Mouse (Mus musculus) frontal cortex, adult 2 months (tissue): ENCODE measurements around the gene Trappc5. TPM values are rescaled to one million over a fixed set of nuclear protein-coding genes. Genes with fewer than 3 reads are reported as not detected.

Experiments used
- DNase-seq, 2 experiments: peaks; one replicate each; pipeline ENCODE4 v3.0.0; 2022; ENCODE audit warnings: low spot score in 1 of 2; ENCODE audit errors: extremely low spot score in 1 of 2
- polyA plus RNA-seq: library from polyadenylated mRNA; depleted of rRNA; stranded (reverse); fragments of >200 nt; gene quantifications from 2 replicates; pipeline ENCODE4 v1.2.3, GENCODE M21; 2012

Gene Trappc5
- polyA plus RNA-seq, 1 experiment, result 37.3 TPM

DNA sequence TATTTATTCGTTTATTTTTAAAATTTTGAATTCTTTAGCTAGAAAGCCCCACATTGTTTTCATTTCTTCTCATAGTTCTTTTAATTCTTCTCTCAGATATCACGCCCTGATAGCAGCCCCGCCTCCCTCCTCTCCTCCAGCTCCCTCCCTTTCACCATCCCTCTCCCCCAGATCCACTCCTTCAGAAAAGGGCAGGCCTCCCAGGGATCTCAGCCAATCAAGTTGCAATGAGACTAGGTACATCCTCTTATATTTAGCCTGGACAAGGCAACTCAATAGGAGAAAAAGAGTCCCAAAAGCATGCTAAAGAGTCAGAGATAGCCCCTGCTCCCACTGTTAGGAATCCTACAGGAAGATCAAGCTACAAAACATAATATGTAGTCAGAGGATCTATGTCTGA lies 1.4 kb upstream of the Trappc5 start:
- no peak for DNase-seq

DNA sequence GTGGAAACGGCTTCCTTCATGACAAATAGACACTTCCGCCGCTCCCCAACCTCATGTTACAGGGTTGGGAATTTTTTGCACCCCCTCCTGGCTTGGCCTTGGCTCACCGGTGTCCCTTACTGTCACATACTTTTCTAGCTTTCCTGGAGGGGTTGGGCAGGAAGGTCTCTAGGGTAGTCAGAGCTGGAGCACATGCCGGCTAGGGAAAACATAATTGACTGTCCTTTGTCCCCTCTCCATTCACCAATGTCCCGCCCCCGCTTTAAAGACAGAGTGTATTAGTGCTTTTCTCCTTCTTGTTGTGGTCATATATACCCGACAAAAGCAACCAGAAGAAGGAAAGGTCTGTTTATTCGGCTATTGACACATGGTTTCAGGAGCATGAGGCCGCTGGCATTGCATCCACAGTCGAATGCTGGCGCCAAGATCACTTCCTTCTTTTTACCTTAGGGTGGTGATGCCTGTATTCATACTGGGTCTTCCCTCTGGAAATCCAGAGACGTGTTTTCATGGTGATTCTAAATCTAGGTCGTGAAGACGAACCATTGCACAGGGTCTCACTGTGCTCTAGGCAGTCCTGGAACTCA lies 987 bp downstream of the Trappc5 start:
- no peak for DNase-seq

DNA sequence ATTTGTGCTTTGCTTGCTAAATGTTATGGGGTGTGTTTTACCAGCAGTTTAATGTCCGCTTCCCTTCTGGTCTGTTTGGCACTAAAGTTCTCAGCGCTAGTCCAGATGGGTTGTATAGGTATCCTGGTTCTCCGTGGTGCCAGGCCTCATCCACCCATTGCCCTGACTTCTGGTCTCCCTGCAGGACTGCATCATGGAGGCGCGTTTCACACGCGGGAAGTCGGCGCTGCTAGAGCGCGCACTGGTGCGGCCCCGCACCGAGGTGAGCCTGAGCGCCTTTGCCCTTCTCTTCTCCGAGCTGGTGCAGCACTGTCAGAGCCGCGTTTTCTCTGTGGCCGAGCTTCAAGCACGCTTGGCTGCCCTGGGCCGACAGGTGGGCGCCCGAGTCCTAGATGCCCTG lies 2.7 kb downstream of the Trappc5 start:
- no peak for DNase-seq

DNA sequence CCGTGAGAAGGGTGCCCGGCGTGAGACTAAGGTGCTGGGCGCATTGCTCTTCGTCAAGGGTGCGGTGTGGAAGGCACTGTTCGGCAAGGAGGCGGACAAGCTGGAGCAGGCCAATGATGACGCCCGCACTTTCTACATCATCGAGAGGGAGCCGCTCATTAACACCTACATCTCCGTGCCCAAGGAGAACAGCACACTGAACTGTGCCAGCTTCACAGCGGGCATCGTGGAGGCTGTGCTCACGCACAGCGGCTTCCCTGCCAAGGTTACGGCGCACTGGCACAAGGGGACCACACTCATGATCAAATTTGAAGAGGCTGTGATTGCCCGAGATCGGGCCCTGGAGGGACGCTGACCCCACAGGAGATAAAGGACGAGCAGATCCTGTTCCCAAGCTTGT lies 3.1 kb downstream of the Trappc5 start:
- DNase-seq, result no peak

DNA sequence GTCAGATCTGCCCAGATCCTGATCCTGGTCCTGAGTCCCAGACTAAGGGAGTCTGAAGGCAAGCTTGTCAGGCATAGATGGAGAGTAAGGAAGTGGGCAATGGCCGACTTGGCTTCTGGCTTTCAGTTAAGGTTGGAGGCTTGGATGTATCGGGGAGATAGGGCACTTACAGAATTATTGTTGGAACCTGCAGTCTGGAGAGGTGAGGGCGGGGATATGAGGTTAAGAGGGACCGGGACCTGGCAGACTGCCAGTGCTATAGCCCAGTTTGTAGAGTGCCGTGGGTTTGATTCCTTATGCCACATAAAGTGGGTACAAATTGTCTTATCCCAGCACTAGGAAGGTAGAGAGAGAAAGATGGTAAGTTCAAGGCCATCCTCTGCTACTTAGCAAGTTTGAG lies 3.6 kb downstream of the Trappc5 start:
- no peak for DNase-seq

DNA sequence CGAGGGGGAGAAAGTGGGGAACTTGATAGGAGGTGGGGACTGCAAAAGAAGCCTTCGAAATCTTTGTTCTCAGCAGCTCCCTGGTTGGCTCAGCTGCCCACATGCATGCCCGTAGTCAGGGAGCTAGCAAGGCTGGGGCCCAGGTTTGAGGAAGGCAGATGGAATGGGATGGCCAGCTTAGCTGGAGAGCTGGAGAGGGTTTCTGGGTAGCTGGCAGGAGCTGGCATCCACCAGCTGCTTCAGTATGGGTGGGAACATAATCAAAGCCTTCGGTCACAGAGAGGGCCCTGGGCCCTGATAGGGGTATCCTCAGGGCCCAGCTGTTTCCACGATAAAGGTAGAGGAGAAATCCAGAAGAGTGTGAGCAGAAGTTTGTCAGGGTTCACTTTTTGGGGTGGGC lies 6.3 kb downstream of the Trappc5 start:
- DNase-seq, result no peak

DNA sequence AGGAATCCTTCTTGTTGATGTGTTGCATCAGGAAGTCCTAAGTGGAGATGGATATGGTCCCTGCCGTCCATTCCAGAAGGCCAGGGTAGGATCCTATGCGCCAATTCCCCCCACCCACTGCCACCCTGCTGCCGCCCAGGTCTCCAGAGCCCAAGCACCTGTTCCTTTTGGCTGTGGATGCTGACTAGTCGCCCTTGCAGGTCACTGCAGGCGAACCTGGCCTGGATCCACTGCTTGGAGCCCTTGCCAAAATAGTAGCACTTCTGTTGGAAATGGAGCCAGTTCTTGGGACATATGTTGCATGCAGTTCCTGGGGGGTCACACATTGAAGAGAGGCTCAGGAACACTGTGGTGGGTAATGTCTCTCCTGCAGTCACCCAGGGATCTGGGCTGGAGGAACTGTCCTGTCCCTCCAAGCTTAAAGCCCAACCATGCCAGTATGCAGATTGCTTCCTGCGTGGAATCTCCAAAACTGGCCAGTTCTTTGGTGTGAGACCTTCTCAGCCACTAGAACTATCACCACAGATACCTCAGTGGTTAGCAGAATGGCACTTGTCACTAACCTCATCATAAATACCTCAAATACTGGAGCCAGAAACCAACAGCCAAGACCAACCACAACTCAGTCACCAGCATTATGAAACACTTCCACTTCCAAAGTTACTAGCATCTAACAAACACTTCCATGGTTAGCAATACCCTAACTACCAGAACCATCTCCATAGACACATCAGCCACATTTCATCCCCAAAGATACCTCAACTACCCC lies 7.5 kb downstream of the Trappc5 start:
- no peak for DNase-seq

DNA sequence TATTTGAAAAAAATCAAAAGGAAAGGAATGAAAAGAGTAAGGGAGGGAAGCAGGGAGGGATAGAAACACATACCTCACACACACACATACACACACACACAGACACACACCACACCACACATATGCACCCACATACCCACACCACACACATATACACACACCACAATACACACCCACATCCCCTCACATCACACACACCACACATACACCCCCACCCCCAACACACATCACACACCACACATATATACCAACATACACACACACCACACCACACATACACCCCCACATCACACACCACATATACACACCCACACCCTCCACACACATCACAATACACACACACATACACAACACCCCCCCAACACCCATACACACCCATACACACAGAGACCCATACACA lies 8.4 kb downstream of the Trappc5 start:
- no peak for DNase-seq

DNA sequence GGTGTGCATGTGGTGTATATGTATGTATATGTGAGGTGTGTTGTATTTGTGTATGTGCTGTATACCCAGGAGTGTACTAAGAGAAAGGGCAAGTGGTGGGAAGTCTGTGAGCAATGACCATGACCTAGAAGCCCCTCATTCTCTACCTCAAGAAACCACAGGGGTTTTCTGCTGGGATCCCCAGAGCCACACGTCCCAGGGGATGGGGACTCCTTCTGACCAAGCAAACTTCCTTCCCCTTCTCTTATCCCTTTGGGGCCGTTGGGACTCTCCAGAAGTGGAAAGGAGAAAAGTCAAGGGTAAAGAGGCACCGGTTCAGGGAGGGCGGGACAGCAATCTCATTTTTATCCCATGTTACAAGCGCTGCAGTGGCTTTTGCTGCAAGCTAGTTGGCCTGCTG lies 9.3 kb downstream of the Trappc5 start:
- no peak for DNase-seq

DNA sequence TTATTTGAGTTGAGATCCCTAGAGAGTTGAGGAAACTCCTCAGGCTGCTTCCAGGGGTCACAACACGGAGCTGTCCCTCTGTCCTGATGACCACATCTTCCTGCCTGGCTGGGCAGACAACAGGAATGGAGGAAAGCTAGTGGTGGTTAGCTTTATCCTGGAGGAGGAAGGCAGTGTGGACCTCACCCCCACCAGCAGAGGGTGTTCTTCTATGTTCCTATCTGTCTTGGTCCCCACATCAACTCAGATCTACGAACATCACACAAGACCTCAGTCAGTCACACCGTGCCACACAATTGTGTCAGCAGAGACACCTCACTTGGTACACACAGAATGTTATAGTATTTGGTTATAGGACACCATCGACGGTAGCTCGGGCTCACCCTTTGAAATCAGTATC lies 11.4 kb downstream of the Trappc5 start:
- no peak for DNase-seq

DNA sequence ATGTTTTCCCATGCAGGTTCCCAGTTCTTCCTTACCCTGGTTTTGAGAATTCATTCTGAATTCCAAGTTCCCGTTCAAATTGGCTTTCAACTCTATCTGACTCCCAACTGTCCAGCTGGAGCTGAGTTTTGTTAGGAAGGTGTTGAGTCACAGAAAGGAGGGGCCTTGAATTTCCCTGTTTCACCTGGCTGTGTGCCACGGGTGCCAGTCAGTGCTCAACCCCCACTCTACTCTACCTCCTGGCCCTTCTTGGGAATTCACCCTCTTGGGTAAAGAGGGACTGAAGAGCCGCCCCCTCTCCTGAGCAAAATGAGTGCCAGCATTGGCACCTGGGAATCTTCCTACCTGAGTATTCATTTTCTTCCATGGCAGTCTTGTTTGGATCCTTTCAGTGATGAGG lies 14.7 kb downstream of the Trappc5 start:
- DNase-seq, result no peak

DNA sequence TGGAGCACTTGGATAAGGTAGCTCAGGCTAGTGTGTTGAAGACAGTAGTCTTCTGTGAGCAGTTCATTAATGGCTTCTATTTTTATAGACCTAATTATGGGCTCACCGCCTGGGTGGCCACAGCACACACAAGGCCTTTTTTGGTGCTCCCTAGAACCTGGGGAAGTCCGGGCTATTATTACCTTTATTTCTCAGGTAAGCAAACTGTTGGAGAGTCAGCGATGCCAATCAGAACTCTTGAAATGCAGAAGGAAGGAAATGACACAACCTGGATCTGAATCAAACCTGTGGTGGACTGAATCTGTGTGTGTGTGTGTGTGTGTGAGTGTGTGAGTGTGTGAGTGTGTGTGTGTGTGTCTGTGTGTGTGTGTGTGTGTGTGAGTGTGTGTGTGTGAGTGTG lies 18.0 kb downstream of the Trappc5 start, which contains the start of gene Fcer2a:
TSS of gene Fcer2a (minus strand) at position 55 of the 400 bp plus-strand sequence.
- no peak for DNase-seq

DNA sequence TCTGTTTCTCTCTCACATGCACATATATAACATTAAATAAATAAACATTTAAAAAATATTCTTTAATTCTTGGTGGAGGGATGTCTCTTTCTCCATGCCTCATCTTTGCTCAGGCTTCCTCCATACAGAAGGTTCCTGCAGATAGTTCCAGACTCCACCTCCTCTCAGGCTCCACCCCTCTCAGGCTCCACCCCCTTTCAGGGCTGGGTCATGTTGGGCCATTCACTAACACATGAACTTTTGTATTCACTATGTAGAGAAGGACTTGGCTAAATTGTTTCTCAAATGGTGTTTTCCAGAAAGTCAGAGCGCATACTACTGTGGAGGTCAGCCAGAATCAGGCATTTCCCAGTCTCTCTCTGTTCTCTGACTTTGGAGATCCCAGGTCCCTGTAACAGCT lies 25.4 kb downstream of the Trappc5 start:
- no peak for DNase-seq

DNA sequence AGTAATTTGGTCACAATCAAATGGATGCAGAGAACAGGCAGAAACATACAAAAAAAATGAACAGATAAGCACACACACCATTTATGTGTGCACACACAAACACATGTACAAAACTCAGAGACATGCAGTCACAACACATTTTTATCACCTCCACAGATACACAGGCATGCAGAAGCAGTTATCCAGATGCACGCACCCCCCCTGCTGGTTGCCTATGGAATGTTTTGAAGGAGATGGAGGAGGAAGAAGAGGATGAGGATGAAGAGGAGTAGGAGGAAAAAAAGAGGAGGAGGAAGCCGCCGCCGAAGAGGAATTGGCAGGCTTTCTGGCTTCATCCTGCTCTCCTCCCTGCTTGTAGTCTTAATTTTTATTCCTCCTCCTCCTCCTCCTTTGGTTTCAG lies 29.6 kb downstream of the Trappc5 start:
- peak in 1 of 2 experiments; percentile 57 for DNase-seq

DNA sequence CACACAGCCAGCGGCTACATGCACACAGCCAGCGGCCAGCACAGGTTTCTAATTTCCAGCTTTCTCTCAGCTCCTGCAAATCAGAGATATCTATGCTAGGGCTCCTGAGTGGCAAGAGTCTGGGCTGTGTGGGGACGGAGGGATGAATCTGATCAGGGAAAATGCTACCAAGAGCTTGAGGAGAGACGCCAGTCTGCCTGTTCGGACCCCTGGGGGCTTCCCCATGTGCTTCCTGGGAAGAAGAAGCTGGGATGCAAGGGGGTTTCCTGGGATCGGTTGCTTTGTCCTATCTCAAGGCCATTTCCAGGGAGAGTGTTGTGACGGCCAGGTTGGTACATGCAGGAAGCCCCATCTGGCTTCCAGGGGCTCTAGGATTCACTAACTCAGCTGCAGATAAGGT lies 31.5 kb downstream of the Trappc5 start:
- DNase-seq, result no peak

DNA sequence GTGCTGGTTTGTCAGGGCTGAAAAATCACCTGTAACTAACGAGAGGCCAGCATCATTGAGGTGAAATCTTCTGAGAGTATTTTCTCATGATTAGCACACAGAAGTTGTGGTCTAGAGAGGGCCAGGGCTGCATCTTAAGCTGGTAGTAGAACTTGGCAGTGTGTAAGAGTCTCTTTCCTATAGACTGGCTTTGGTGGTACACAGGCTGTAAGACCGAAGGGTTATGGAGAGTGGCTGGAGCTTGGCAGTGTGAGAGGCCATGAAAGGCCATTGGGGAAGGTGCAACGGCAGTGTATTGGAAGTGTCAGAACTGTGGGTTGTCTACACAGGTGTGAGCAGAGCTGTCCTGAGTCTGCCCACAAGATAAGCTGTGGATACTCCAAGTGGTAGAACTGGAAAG lies 34.2 kb downstream of the Trappc5 start:
- DNase-seq, result no peak

DNA sequence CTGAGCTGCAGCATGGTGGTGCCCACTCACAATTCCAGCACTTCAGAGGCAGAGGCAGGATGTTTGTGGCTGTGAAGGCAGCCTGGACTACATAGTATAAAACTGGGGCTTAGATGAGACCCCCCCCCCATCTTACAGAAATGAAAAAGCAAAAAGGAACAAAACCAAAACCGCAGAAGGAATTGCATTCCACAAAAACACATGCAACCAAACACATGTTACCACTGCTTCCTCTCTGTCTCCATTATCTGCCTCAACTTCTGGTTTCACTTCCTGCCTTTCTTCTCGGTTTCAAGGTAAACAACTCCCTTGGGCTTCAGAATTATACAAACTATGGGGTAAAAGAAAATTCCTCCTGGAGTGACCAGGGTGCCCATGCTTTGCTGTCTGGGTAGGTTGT lies 35.5 kb downstream of the Trappc5 start:
- DNase-seq, result no peak

DNA sequence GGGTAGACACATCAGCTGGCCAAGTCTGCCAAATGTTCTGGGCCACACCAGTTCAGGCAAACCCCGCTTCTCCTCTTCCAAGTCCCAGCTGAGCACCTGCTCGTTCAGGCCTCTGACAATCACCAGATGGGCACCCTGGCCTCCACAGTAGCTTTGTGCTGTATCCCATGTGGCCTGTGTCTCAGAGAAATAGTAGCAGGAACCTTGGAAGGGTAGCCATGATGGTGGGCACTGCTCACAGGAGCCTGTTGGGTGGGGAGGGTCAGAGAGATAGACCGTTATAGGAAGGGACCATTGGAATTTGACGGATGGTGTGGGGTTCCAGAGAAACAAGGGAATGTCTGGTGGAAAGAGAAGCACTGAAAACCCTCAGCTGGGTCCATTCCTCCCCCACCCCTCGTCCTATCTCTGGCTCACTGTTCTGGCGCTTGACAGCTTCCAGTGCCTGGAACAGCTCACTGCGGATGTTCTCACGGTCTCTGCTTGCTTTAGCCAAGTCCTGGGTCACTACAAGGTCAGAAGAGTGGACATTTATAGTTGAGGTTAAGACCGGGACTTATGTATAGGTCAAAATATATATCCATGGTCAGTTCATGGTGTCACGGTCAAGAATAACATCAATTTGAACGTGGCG lies 41.3 kb downstream of the Trappc5 start:
- no peak for DNase-seq

DNA sequence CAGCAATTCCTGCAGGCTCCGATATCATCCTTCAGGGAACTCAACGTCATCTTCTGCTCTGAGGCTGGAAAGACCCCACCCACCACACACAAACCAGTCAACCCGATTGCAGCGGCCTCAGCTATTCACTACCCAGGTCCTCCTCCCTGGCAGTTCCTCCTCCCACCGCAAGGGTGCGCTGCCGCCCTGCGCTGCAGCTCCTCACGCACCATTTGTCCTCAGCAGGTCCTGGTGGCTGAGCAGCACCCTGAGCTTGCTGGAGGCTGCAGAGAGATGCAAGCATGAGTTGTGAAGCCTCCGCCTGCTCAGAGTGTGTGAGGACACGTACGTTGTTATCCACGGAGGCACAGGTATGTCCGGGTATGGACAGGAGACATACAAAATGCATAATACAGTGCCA lies 42.5 kb downstream of the Trappc5 start:
- peak; percentile 20 to 75 for DNase-seq

DNA sequence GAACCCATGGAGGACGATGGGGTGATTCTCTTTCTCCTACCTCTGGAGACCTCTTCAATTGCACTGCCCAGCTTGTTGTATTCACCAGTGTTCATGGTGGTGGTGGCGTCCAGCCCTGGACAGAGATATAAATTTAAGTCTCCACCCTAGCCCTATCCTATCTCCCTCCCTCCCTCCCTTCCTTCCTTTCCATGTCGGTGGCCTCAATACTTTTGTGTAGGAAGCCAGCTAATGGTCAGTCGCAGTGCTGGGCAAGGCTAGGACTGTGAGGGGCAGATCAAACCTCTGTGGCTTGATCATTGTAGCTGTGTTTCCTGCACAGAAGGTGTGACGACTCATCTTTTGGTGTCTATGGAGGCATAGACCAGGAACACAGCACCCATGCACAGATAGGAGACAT lies 44.5 kb downstream of the Trappc5 start, which contains the start of gene Clec4g:
TSS of gene Clec4g (minus strand) at position 101 of the 400 bp plus-strand sequence.
- no peak for DNase-seq

DNA sequence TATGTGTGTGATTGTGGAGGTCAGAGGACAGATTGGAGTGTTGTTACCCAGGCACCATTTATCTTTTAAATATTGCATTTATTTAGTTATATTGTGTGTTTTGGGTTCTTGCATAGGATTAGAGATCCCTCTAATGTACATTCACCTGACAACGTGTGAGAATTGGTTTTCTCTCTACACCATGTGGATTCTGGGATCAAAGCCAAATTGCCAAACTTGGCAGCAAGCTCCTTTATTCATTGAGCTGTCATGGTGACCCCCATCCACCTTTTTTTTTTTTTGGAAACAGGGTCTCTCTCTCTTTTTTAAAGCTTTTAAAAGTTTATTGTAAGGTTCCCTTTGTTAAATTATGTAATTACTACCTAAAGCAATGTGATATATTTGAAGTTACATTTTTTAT lies 44.9 kb downstream of the Trappc5 start:
- DNase-seq, result no peak
